Mouse (Mus musculus) liver, postnatal 0 days (tissue): Measurements from ENCODE around the gene Iqcn.

ENCODE experiments used
- CTCF ChIP-seq: sonication (generic); IDR thresholded peaks from 2 replicates; pipeline ENCODE4 v1.5.1; 2016; ENCODE audit warnings: antibody characterized with exemption, low read depth
- EP300 ChIP-seq: IDR thresholded peaks from 2 replicates; pipeline ENCODE4 v1.6.1; 2016; ENCODE audit warnings: antibody characterized with exemption, low read depth, mild to moderate bottlenecking

GRCm38 (mm10) chr8:70718297-70718696 is 15.0 kb downstream of the Iqcn start, which contains the start of gene Gm3336:
- no peak for TF ChIP-seq EP300
- peak; percentile 97 for TF ChIP-seq CTCF
